Mouse (Mus musculus) heart, embryonic 16.5 days (tissue): ENCODE measurements around the gene Hdac9. TPM values are rescaled to one million over a fixed set of nuclear protein-coding genes. Genes with fewer than 3 reads are reported as not detected.

ENCODE experiments used
- ATAC-seq: fragments of 200-750 bp; cut with Nextera tagmentation; replicated peaks from 2 replicates; pipeline ENCODE4 v1.8.0; 2017; ENCODE audit warnings: moderate number of reproducible peaks; ENCODE audit not compliant: insufficient read depth, low FRiP score; ENCODE audit errors: extremely low read depth
- H3K27ac ChIP-seq: fragments of 300-500 bp; sonication (generic); 2 replicates; pipeline ENCODE4 v1.5.1; 2014; ENCODE audit warnings: mild to moderate bottlenecking, low read length, control low read depth, moderate library complexity
- H3K27me3 ChIP-seq: fragments of 300-500 bp; sonication (generic); 2 replicates; pipeline ENCODE4 v1.6.1; 2014; ENCODE audit warnings: low read length, mixed read lengths; ENCODE audit not compliant: control insufficient read depth, insufficient read depth
- H3K36me3 ChIP-seq: fragments of 300-500 bp; sonication (generic); 2 replicates; pipeline ENCODE4 v1.6.1; 2014; ENCODE audit not compliant: control insufficient read depth, insufficient read depth
- H3K4me1 ChIP-seq: fragments of 300-500 bp; sonication (generic); 2 replicates; pipeline ENCODE4 v1.6.1; 2014; ENCODE audit warnings: low read length, mixed read lengths; ENCODE audit not compliant: control insufficient read depth, insufficient read depth
- H3K4me2 ChIP-seq: fragments of 300-500 bp; sonication (generic); 2 replicates; pipeline ENCODE4 v1.6.1; 2014; ENCODE audit warnings: low read depth, mild to moderate bottlenecking, control low read depth, low read length
- H3K4me3 ChIP-seq: fragments of 300-500 bp; sonication (generic); 2 replicates; pipeline ENCODE4 v1.5.1; 2014; ENCODE audit warnings: mild to moderate bottlenecking, control low read depth, low read length
- H3K9ac ChIP-seq: fragments of 300-500 bp; sonication (generic); 2 replicates; pipeline ENCODE4 v1.6.1; 2014; ENCODE audit warnings: low read length, control low read depth
- H3K9me3 ChIP-seq: fragments of 300-500 bp; sonication (generic); replicated peaks from 2 replicates; pipeline ENCODE4 v1.6.1; 2016; ENCODE audit warnings: low read length; ENCODE audit not compliant: control insufficient read depth
- WGBS: fragments of 180-500 bp; shearing (Covaris S2); extraction: QIAGEN DNeasy Blood & Tissue Kit; methylation state at CpG from one replicate; pipeline ENCODE4 v1.1.7; 2014; 5-methylcytosine and 5-hydroxymethylcytosine counted together
- polyA plus RNA-seq: library from polyadenylated mRNA; unstranded; fragments of >200 nt; fragmentation: Nextera tagmentation; extraction: Ambion mirVana; gene quantifications from 2 replicates; pipeline ENCODE4 v1.2.1, GENCODE M21; 2015

Gene Hdac9
- polyA plus RNA-seq, 1 experiment from 2014 or later = 21.4 TPM

DNA sequence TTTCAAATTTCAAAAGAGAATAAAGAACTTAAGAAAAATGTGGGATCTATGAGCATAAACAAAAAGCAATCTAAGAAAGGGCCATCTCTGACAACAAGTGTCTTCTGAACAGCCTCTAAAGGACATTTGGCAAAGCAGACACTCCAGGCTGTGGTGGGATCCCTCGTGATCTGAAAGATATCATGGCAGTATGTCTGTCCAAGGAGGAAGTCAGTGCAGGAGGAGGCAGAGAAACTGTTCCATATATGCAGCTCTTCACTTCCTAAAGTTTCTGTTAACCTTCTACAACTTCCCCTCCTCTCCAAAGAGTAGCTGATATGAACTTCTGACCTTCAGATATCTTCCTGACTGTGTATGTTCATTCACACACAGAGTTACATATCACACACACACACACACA, 220.2 kb downstream of the Hdac9 start:
- no peak for ATAC-seq
- WGBS = 42% methylated on average over 1 of the region's 1 CpGs

DNA sequence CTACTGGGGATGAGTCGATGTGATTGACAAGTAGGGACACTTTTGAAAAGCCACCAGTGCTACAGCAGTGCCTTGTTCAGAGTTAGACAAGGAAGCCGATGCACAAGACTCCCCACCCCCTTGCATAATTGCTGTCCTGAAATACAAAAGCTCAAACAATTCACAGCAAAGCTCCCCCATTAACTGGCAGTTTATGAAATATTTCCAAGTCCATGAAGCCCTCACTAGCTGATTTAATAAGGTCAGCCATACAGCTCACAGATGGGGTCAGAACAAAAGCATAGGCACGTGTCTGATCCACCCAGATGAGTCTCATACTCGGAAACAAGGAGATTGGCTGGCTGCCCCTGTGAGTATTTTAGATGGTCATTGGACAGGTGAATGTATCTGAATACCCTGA, 228.0 kb downstream of the Hdac9 start:
- no peak for ATAC-seq
- no peaks in the 10 kb centered on the region for H3K27me3 ChIP-seq
- H3K27ac ChIP-seq = no peak overlapping the region
- H3K36me3 ChIP-seq = no peaks in the 10 kb centered on the region
- peaks cover 2% of the 10 kb centered on the region; the same call in 1 of the 2 replicates for H3K4me1 ChIP-seq
- no peak overlapping the region for H3K4me3 ChIP-seq
- no peak overlapping the region for H3K4me2 ChIP-seq
- no peak overlapping the region for H3K9ac ChIP-seq
- no peaks in the 10 kb centered on the region for H3K9me3 ChIP-seq
- WGBS = 84% methylated on average over 4 of the region's 4 CpGs

More for the DNA sequence above, 220.2 kb downstream of the Hdac9 start:
- Histone ChIP-seq H3K36me3 (no peaks in the 10 kb centered on the region), H3K4me2 (no peak overlapping the region), H3K4me1 (peaks cover 13% of the 10 kb centered on the region), H3K9ac (no peak overlapping the region), H3K27ac (no peak overlapping the region), H3K9me3 (0 out of 2 replicates have a peak, but pooled peaks cover 3% of the 10 kb centered on the region), H3K27me3 (no peaks in the 10 kb centered on the region), H3K4me3 (no peak overlapping the region)

DNA sequence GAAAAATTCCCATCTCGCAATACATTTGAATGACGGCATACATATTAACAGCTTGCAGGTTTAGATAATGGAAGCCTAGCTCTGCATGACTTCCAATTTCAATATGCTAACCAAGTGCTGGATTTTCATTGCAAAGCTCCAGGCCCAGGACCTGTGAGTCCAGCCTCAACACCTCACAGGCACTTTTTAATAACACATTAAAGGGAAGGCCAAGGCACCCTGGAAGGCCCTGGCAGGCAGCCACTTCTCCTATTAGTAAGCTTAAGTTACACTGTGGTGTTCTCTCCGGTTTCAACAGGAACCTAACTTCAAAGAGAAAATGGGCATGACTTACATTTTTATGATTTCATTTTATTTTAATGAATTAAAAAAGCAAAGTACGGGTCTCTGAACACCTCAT, 233.5 kb downstream of the Hdac9 start:
- Histone ChIP-seq H3K27me3 (no peaks in the 10 kb centered on the region), H3K4me1 (no peaks in the 10 kb centered on the region), H3K9ac (no peak overlapping the region), H3K9me3 (no peaks in the 10 kb centered on the region), H3K4me2 (no peak overlapping the region), H3K27ac (no peak overlapping the region), H3K36me3 (no peaks in the 10 kb centered on the region), H3K4me3 (no peak overlapping the region)
- no peak for ATAC-seq
- 56% methylated on average over 4 of the region's 4 CpGs for WGBS

DNA sequence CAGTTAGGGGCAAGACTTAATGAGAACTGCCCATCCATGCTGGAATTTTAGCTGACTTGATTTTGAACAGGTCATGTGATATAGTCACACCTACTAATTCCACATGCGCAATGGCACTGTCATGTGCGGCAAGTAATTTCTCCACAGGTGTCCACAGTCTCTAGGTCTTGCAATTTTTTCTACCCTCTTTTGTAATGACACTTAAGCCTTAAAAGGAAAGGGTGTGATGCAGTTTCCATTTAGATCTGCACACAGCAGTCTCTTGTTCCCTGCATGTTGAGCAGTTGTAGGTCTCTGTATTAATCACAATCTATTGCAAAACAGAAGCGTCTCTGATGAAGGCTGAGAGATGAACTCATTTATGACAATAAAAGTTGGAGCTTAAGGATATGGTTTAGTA, 234.2 kb downstream of the Hdac9 start:
- Histone ChIP-seq H3K27ac (no peak overlapping the region), H3K9me3 (no peaks in the 10 kb centered on the region), H3K9ac (no peak overlapping the region), H3K4me1 (no peaks in the 10 kb centered on the region), H3K27me3 (no peaks in the 10 kb centered on the region), H3K4me2 (no peak overlapping the region), H3K4me3 (no peak overlapping the region), H3K36me3 (no peaks in the 10 kb centered on the region)
- no peak for ATAC-seq
- 94% methylated on average over 3 of the region's 3 CpGs for WGBS

DNA sequence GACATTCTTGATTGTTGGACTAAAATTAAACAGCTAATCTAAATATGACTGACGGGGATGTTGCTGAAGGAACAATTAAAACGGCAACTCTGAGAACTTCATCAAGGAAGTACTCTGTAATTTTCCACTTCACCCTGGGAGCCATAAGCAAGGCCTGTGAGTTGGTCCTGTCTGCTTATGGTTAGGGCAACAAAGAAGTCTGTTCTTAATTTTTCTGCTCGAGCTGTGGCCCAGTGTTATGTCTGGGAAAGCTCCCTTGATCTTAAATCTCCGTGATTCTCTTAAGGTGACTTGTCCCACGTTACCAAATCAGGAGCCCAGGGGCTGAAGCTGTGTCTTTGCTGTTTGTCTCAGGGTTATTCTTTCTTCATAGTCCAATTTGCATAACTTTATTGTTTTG, 236.3 kb downstream of the Hdac9 start:
- no peaks in the 10 kb centered on the region for H3K27me3 ChIP-seq
- no peak overlapping the region for H3K4me3 ChIP-seq
- no peak overlapping the region for H3K4me2 ChIP-seq
- H3K36me3 ChIP-seq = no peaks in the 10 kb centered on the region
- H3K9me3 ChIP-seq = no peaks in the 10 kb centered on the region
- no peak overlapping the region for H3K9ac ChIP-seq
- 59% methylated on average over 5 of the region's 5 CpGs for WGBS
- no peaks in the 10 kb centered on the region for H3K4me1 ChIP-seq
- no peak overlapping the region for H3K27ac ChIP-seq
- no peak for ATAC-seq

DNA sequence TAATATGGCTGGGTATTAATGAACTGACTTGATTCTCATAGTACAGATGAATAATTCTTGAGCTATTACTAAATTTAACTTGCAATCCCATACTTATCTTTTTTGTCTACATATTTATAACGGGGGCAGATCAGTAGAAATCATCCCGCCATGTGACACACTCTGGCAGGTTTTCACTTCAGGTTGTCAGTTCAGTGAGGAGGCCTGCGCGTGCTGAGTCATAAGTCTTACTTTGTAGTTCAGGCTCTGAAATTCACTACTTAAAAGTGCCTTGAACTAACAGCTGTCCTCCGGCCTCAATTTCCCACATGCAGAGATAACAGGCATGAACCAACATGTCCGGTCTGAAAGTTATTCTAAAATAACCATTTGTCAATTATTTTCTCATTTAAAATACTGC, 239.8 kb downstream of the Hdac9 start:
- H3K27ac ChIP-seq = no peak overlapping the region
- WGBS = 76% methylated on average over 6 of the region's 6 CpGs
- ATAC-seq = no peak
- no peaks in the 10 kb centered on the region for H3K4me1 ChIP-seq
- H3K27me3 ChIP-seq = no peaks in the 10 kb centered on the region
- H3K36me3 ChIP-seq = no peaks in the 10 kb centered on the region
- H3K4me3 ChIP-seq = no peak overlapping the region
- H3K9me3 ChIP-seq = no peaks in the 10 kb centered on the region
- H3K9ac ChIP-seq = no peak overlapping the region
- no peak overlapping the region for H3K4me2 ChIP-seq

DNA sequence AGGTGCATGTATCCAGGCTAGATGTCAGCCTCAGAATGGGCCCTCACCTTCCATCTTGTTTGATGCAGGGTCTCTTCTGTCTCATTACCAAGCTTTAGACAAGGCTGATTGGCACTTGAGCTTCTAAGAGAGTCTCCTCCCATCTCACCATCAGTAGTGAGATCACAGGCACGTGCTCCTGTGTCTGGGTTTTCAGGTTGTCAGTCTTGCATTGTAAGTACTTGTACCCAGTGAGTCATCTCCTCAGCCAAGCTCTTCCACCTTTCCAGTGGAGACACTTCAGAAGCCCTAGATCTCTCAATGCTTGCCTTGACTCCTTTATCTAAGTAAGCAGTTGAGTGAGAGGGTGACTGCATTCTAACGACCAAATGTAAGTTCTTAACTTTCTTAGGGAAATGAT, 242.7 kb downstream of the Hdac9 start:
- H3K9ac ChIP-seq = no peak overlapping the region
- no peak for ATAC-seq
- no peak overlapping the region for H3K4me2 ChIP-seq
- no peak overlapping the region for H3K27ac ChIP-seq
- no peaks in the 10 kb centered on the region for H3K27me3 ChIP-seq
- no peaks in the 10 kb centered on the region for H3K9me3 ChIP-seq
- H3K36me3 ChIP-seq = no peaks in the 10 kb centered on the region
- H3K4me3 ChIP-seq = no peak overlapping the region
- 40% methylated on average over 2 of the region's 2 CpGs for WGBS
- H3K4me1 ChIP-seq = no peaks in the 10 kb centered on the region

DNA sequence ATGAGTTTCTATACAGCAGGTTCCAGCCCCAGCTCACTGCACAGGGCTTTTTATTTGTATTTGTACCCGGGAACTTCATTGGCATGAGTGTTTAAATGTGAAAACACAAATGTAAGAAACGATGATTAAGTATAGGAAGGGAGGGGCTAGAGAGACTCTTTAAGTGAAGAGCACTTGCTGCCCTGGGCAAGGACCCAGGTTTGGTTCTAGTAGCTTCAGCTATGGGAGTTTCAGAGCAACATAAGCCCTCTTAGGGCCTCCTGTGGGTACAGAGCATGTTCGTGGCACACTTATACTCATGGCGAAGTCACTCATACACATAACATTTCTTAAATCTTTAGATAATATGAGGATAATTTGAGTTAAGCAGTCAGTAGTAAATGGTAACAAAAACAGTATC, 243.4 kb downstream of the Hdac9 start:
- Histone ChIP-seq H3K9ac (no peak overlapping the region), H3K36me3 (no peaks in the 10 kb centered on the region), H3K4me1 (no peaks in the 10 kb centered on the region), H3K27me3 (no peaks in the 10 kb centered on the region), H3K27ac (no peak overlapping the region), H3K4me3 (no peak overlapping the region), H3K9me3 (no peaks in the 10 kb centered on the region), H3K4me2 (no peak overlapping the region)
- 81% methylated on average over 4 of the region's 4 CpGs for WGBS
- ATAC-seq = no peak

DNA sequence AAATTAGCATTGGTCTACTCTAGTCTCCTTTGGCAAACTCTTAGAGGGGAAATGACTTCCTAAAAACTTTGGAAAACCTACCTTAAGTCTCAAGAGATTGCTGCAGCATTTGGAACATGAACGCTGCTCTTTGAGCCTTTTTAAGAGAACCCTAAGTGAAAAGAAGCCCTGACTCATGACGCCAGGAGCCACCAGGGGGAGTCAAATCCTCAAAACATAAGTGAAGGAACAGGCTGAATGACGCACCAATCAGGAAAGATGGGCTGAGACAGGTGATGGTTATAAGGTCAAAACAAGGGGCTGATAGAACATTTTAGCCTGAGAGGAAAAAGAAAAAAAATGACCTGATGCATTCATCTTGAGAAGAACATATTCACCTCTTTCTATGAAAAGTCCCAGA, 252.1 kb downstream of the Hdac9 start:
- H3K4me1 ChIP-seq = no peaks in the 10 kb centered on the region
- H3K27me3 ChIP-seq = no peaks in the 10 kb centered on the region
- no peak overlapping the region for H3K4me2 ChIP-seq
- no peak overlapping the region for H3K9ac ChIP-seq
- no peaks in the 10 kb centered on the region for H3K36me3 ChIP-seq
- no peaks in the 10 kb centered on the region for H3K9me3 ChIP-seq
- ATAC-seq = no peak
- no peak overlapping the region for H3K4me3 ChIP-seq
- no peak overlapping the region for H3K27ac ChIP-seq
- WGBS = 9% methylated on average over 3 of the region's 3 CpGs

DNA sequence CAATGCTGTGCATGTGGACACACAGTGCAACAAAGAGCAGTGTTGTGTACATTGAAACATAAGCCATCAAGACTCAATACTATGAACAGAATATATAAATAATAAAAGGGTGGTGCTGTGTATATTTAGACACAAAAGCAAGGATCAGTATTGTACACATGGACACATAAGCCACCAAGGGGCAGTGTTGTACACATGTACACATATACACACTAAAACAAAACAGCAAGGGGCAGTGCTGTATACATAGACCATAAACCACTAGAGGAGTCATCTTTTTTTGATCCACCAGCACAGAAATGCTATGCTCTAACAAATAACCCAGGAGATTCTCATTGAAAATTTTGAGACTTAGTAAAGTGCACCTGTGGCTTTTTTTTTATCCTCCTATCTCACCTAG, 255.5 kb downstream of the Hdac9 start:
- no peak overlapping the region for H3K27ac ChIP-seq
- no peak overlapping the region for H3K4me3 ChIP-seq
- no peak overlapping the region for H3K9ac ChIP-seq
- no peaks in the 10 kb centered on the region for H3K4me1 ChIP-seq
- no peaks in the 10 kb centered on the region for H3K36me3 ChIP-seq
- H3K9me3 ChIP-seq = no peaks in the 10 kb centered on the region
- ATAC-seq = no peak
- H3K4me2 ChIP-seq = no peak overlapping the region
- no peaks in the 10 kb centered on the region for H3K27me3 ChIP-seq
